Mouse (Mus musculus) forebrain, embryonic 11.5 days (tissue): Measurements from ENCODE around the gene Itm2b. TPM values are rescaled to one million over a fixed set of nuclear protein-coding genes. Genes with fewer than 3 reads are reported as not detected.

Source experiments
- ATAC-seq: fragments of 200-750 bp; cut with Nextera tagmentation; replicated peaks from 2 replicates; pipeline ENCODE4 v1.8.0; 2017; ENCODE audit warnings: moderate TSS enrichment; ENCODE audit not compliant: low FRiP score
- DNase-seq: peaks from one replicate; pipeline ENCODE4 v3.0.0-alpha.2; 2017; ENCODE audit warnings: low spot score
- H3K27ac ChIP-seq: fragments of 300-500 bp; sonication (generic); 2 replicates; pipeline ENCODE4 v1.5.1; 2014; ENCODE audit warnings: low read depth, low read length
- H3K27me3 ChIP-seq: fragments of 300-500 bp; sonication (generic); 2 replicates; pipeline ENCODE4 v1.6.1; 2014; ENCODE audit warnings: mild to moderate bottlenecking, low read length, mixed read lengths; ENCODE audit not compliant: control insufficient read depth, insufficient read depth
- H3K36me3 ChIP-seq: fragments of 300-500 bp; sonication (generic); 2 replicates; pipeline ENCODE4 v1.6.1; 2014; ENCODE audit warnings: mild to moderate bottlenecking, low read length, moderate library complexity, mixed read lengths; ENCODE audit not compliant: control insufficient read depth, insufficient read depth
- H3K4me1 ChIP-seq: fragments of 300-500 bp; sonication (generic); replicated peaks from 2 replicates; pipeline ENCODE4 v1.6.1; 2014; ENCODE audit warnings: low read length, mixed read lengths; ENCODE audit not compliant: control insufficient read depth, insufficient read depth
- H3K4me2 ChIP-seq: fragments of 300-500 bp; sonication (generic); 2 replicates; pipeline ENCODE4 v1.6.1; 2014; ENCODE audit warnings: low read depth, mild to moderate bottlenecking, low read length, moderate library complexity, mixed read lengths; ENCODE audit not compliant: severe bottlenecking
- H3K4me3 ChIP-seq: fragments of 300-500 bp; sonication (generic); 2 replicates; pipeline ENCODE4 v1.5.1; 2014; ENCODE audit warnings: low read depth, low read length
- H3K9ac ChIP-seq: fragments of 300-500 bp; sonication (generic); 2 replicates; pipeline ENCODE4 v1.6.1; 2014; ENCODE audit warnings: low read length
- H3K9me3 ChIP-seq: fragments of 300-500 bp; sonication (generic); 2 replicates; pipeline ENCODE4 v1.6.1; 2016; ENCODE audit warnings: low read length, mixed read lengths; ENCODE audit not compliant: control insufficient read depth
- whole genome bisulfite sequencing: fragments of 180-500 bp; shearing (Covaris S2); extraction: QIAGEN DNeasy Blood & Tissue Kit; methylation state at CpG from one replicate; pipeline ENCODE4 v1.1.7; 2014; 5-methylcytosine and 5-hydroxymethylcytosine counted together
- polyA plus RNA-seq: library from polyadenylated mRNA; unstranded; fragments of >200 nt; fragmentation: Nextera tagmentation; extraction: Ambion mirVana; gene quantifications from 2 replicates; pipeline ENCODE4 v1.2.1, GENCODE M21; 2014

Gene Itm2b
- 270 and 292 TPM in 2 replicates for polyA plus RNA-seq

DNA sequence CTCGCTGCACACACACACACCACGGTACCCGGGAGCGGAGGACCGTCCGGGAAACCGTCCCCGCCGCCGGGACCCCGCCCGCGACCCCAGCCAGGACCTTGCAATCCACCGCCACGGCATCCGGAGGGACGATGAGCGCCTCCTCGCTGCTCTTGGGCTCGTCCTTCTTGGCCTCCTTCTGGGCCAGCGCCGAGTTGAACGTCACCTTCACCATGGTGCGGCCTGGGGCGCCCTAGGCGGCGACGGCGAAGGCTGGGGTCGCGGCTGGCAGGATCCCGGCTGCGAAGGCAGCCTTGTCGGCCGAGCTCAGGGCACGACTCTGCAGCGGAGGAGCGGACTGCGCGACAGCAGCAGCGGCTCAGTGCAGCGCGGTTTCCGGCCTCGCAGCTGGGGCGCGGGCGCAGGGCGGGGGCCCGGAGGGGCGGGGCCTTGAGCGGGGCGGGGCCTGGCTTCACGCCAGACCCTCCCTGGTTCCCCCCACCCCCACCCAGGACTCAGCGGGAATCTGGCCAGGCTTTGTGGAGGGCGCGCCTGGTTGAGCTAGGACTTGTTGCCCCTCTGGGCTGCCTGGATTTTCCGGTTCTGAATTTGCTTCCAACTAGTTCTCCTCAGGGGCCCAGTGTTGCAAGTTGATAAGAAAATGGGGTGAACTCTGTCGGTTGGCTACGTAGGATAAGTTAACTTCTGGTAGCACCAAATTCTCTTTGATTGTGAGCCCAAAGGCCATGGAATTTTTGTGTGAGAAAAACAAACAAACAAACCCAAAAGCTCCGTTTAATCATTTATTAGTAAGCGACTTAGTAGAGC is at the start of gene Itm2b:
Itm2b (minus strand) TSS at position 377 of the 807 bp plus-strand sequence.
- H3K9ac ChIP-seq, result peak within 1 kb of the TSS; percentile 92
- peak; percentile 97 for ATAC-seq
- H3K36me3 ChIP-seq, result no peaks in the 10 kb centered on the region
- peak within 1 kb of the TSS; percentile 59 for H3K4me2 ChIP-seq
- H3K27ac ChIP-seq, result peak within 1 kb of the TSS; percentile 84
- H3K4me1 ChIP-seq, result no peaks in the 10 kb centered on the region; the same call in 1 of the 2 replicates
- no peaks in the 10 kb centered on the region for H3K27me3 ChIP-seq
- DNase-seq, result peak; percentile 94
- 1% methylated on average over 52 of the region's 62 CpGs for WGBS
- H3K4me3 ChIP-seq, result peak within 1 kb of the TSS; percentile 76
- no peaks in the 10 kb centered on the region for H3K9me3 ChIP-seq

DNA sequence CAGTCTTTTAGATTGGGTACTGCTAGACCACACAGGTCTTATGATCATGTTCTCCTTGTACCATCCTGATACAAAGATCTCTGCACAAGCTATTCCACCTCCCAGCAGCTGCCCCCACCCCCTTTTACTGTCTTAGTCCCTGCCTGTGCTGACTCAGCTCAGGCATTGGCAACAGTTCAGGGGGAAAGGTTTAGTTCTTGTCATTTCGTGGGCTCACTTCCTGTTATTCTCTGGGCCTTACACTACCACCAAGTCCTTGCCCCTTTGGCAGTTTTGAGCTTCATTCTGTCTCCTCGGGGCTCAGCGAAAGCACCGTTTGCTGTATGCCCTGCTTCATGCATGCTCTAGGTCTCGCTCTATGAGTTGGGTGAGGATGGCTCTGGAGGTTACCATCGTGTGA is 48.4 kb upstream of the Itm2b start:
- no peak for ATAC-seq
- Histone ChIP-seq H3K9ac (no peak overlapping the region), H3K36me3 (no peaks in the 10 kb centered on the region), H3K9me3 (no peaks in the 10 kb centered on the region), H3K4me1 (no peaks in the 10 kb centered on the region), H3K4me3 (no peak overlapping the region), H3K4me2 (no peak overlapping the region), H3K27me3 (no peaks in the 10 kb centered on the region), H3K27ac (no peak overlapping the region)
- WGBS, result 88% methylated on average over 6 of the region's 6 CpGs
- DNase-seq, result no peak

DNA sequence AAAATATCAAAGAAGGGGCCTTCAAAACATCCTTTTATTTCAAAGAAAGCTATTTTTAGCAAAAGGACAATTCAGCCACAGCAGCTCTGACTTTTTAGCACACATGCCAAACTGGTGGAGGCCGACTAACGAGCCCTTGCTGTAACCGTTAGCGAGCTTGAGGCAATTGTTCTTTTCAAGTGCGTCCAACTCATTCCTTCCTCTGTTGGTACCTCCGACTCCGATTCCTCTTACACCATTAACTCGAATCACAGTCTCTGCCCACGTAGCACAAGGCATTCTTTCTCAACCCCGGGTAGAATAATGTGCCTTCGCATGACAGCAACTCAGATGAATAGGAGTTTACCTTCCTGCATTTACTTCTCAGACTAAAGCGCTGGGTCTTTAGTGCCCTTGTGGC is 45.5 kb upstream of the Itm2b start:
- Histone ChIP-seq H3K9me3 (no peaks in the 10 kb centered on the region), H3K27ac (no peak overlapping the region), H3K4me3 (no peak overlapping the region), H3K27me3 (no peaks in the 10 kb centered on the region), H3K4me2 (no peak overlapping the region), H3K4me1 (no peaks in the 10 kb centered on the region), H3K9ac (no peak overlapping the region), H3K36me3 (no peaks in the 10 kb centered on the region)
- 36% methylated on average over 12 of the region's 12 CpGs for WGBS
- ATAC-seq, result no peak
- DNase-seq, result no peak

DNA sequence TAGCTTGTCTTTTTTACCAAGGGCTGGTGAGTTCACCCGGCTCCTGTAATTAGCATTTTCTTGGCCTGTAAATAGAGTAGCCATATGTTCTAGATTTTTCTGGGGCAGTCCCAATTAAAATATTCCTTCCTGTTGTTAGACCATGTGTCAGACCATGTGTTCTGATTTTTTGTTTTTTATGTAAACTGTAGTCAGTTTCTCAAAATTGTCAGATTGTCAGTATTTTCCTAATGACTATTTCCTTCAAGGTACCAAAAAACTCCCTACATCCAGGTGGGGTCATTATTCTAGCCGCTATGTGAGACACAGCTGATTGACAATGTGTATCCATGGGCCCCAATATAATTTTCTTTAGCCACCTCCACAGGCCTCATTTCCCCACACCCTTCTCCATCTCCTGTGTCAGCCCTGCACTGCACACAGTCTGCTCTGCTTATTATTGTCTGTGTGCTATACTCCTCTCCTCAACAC is 40.5 kb upstream of the Itm2b start:
- Histone ChIP-seq H3K9me3 (no peaks in the 10 kb centered on the region), H3K4me2 (no peak overlapping the region), H3K27me3 (no peaks in the 10 kb centered on the region), H3K27ac (no peak overlapping the region), H3K4me1 (no peaks in the 10 kb centered on the region), H3K36me3 (no peaks in the 10 kb centered on the region), H3K9ac (no peak overlapping the region), H3K4me3 (no peak overlapping the region)
- ATAC-seq (no peak), DNase-seq (no peak)
- WGBS, result 81% methylated on average over 2 of the region's 2 CpGs

DNA sequence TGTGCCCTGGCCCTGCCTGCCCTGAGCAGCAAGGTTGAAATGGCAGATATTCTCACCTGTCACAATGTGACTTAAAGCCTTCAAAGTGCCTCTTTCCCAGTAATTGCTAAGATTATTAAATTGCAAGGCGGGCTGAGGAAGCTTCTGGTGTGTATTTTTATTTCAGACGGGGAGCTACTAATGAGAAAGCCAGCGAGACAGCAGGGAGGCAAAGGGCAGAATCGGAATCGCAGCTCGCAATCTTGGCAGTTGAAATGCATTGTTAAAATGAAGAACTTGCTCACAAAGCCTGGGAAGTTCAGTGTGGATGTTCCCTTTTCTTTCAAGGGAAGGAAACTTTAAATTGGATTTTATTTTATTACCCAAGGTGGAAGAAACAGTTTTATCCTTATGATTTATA is 39.9 kb upstream of the Itm2b start:
- Histone ChIP-seq H3K4me2 (no peak overlapping the region), H3K9ac (no peak overlapping the region), H3K4me1 (no peaks in the 10 kb centered on the region), H3K9me3 (no peaks in the 10 kb centered on the region), H3K27me3 (no peaks in the 10 kb centered on the region), H3K27ac (no peak overlapping the region), H3K4me3 (no peak overlapping the region), H3K36me3 (no peaks in the 10 kb centered on the region)
- no peak for ATAC-seq
- no peak for DNase-seq
- 52% methylated on average over 6 of the region's 6 CpGs for WGBS

DNA sequence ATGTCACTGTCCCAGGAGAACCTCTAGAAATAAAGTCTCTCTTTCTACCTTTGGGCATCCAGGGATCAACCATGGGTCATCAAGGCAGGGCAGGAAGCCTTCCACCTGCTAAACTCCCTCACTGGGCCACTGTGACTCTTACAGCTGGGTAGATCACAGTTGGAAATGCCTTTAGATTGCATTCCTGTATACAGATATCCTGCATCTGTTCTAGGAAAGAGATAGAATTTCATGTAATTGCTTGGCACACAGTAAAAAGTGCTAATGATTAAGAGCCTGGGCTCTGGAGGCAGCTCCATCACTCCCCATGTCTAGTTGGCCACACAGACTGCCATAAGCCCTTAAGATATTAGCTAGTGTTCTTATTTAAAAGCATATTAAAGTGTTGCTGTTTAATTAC is 38.5 kb upstream of the Itm2b start:
- Histone ChIP-seq H3K4me3 (no peak overlapping the region), H3K36me3 (no peaks in the 10 kb centered on the region), H3K27ac (no peak overlapping the region), H3K9me3 (no peaks in the 10 kb centered on the region), H3K4me2 (no peak overlapping the region), H3K9ac (no peak overlapping the region), H3K4me1 (no peaks in the 10 kb centered on the region), H3K27me3 (no peaks in the 10 kb centered on the region)
- ATAC-seq, result no peak
- DNase-seq, result no peak

DNA sequence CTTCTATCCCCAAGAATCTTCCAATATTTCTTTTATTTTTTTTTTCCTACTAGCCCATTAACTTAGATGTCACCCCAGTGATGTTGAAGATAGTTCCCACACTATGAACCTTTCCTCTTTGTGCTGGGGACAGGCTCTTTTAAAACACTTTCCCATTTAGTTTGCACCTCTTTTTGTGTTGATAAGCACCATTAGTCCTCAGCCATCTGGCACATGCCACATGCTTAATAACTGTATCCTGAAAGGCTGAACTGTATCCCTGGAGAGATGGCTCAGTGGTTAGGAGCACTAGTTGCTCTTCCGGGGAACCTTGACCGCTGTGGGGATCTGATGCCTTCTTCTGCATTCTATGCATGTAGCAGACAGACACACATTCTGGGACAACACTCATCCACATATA is 37.5 kb upstream of the Itm2b start:
- no peaks in the 10 kb centered on the region for H3K27me3 ChIP-seq
- no peaks in the 10 kb centered on the region for H3K4me1 ChIP-seq
- H3K9ac ChIP-seq, result no peak overlapping the region
- no peak overlapping the region for H3K4me2 ChIP-seq
- H3K9me3 ChIP-seq, result no peaks in the 10 kb centered on the region
- H3K36me3 ChIP-seq, result no peaks in the 10 kb centered on the region
- no peak for ATAC-seq
- WGBS, result 95% methylated on average over 2 of the region's 2 CpGs
- no peak overlapping the region for H3K4me3 ChIP-seq
- no peak for DNase-seq
- H3K27ac ChIP-seq, result no peak overlapping the region

DNA sequence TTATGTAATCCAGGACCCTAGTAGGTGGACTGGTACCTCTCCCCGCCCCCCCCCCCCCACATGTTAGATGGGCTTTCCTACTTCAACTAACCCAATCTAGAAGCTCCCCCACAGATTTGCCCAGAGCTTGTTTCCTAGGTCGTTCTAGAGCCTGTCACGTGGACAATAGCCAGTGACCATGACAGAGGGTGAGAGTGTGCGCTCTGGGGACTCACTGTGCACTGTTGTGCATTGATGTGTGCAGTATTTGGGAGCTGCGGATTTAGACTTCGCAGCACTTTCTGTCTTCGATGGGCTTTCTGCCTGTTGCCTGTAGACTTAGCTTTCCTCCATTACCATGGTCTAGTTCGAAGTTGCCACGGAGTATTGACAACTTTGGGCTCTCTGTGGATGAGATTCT is 36.5 kb upstream of the Itm2b start:
- ATAC-seq (no peak), DNase-seq (no peak)
- WGBS, result 83% methylated on average over 9 of the region's 9 CpGs
- Histone ChIP-seq H3K9ac (no peak overlapping the region), H3K36me3 (no peaks in the 10 kb centered on the region), H3K27me3 (no peaks in the 10 kb centered on the region), H3K9me3 (no peaks in the 10 kb centered on the region), H3K27ac (no peak overlapping the region), H3K4me3 (no peak overlapping the region), H3K4me2 (no peak overlapping the region), H3K4me1 (no peaks in the 10 kb centered on the region)

DNA sequence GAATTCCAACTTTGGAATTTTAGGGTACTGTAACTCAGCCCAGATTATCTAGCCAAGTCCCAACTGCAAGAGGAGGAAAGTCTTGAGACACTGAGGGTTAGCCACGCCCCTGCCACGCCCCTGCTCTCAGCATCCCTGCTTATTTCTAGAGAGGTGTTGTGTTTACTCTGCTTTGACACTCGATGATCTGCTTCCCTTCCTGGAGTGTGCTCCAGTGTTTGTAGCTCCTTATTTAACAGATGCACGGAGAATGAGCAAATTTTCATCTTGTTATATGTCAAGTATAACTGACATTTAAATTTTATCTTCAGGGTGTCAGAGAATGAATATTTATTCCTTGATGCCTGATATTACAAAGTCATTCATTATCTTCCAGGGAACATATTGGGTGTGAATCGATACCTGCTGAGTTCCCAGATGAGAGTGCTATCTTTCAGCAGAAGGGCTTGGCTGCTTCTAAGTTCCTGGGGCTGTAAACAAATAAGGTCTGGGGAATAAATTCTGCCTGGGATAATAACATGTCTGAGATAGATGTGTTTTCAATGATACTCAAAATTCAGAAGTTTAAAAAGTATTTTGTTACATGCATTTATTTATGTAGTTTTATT is 35.2 kb upstream of the Itm2b start:
- Histone ChIP-seq H3K9me3 (no peaks in the 10 kb centered on the region), H3K4me1 (no peaks in the 10 kb centered on the region), H3K27me3 (no peaks in the 10 kb centered on the region), H3K4me3 (no peak overlapping the region), H3K27ac (no peak overlapping the region), H3K9ac (no peak overlapping the region), H3K4me2 (no peak overlapping the region), H3K36me3 (no peaks in the 10 kb centered on the region)
- WGBS, result 46% methylated on average over 5 of the region's 5 CpGs
- ATAC-seq, result no peak
- DNase-seq, result no peak
